34 mouse cellular contexts compared by ENCODE assay signal in genomic region chr7:67994346-67994858, GRCm38 (mm10). TPM values are rescaled to one million over a fixed set of nuclear protein-coding genes. Genes with fewer than 3 reads are reported as not detected.
DNase-seq lines count a peak whose midpoint lies in the region; ATAC-seq lines count a peak whose summit lies in the region.
"Had no signal": no experiment of that assay in that cellular context is flagged by ENCODE, and none has a peak within 500 bp of the region (broad histone marks: within the 10 kb centered on the region; RNA-seq: fewer than 3 reads in every experiment).

No protein-coding gene starts in this region.

- H3K9me3 ChIP-seq in midbrain, embryonic 10.5 days (replicated peaks): no peaks in the 10 kb centered on the region
- H3K9me3 ChIP-seq in midbrain, embryonic 13.5 days: no peaks in the 10 kb centered on the region
- no peaks in the 10 kb centered on the region for H3K9me3 ChIP-seq in forebrain, embryonic 11.5 days (ENCODE audit: control insufficient read depth, low read length)
- H3K9me3 ChIP-seq: forebrain, embryonic 12.5 days; hindbrain, embryonic 13.5 days; limb, embryonic 12.5 days; liver, embryonic 15.5 days; midbrain, embryonic 12.5 days; neural tube, embryonic 15.5 days had no signal

- no peaks in the 10 kb centered on the region for H3K27me3 ChIP-seq in midbrain, embryonic 10.5 days (ENCODE audit: low read depth, poor library complexity, severe bottlenecking)
- H3K27me3 ChIP-seq in midbrain, embryonic 13.5 days: no peaks in the 10 kb centered on the region
- no peaks in the 10 kb centered on the region for H3K27me3 ChIP-seq in forebrain, embryonic 11.5 days (ENCODE audit: control insufficient read depth, insufficient read depth, low read length)
- H3K27me3 ChIP-seq: forebrain, embryonic 12.5 days; hindbrain, embryonic 13.5 days; limb, embryonic 12.5 days; midbrain, embryonic 12.5 days; neural tube, embryonic 15.5 days; Patski had no signal

- no peak for DNase-seq in midbrain, embryonic 10.5 days (ENCODE audit: low spot score)
- DNase-seq in 416B (ENCODE audit: low read depth): peak; percentile 38
- no peak for DNase-seq in forebrain, embryonic 11.5 days (ENCODE audit: low spot score)
- no peak for DNase-seq in neural tube, embryonic 10.5 days (ENCODE audit: extremely low spot score, low spot score)
- DNase-seq in urinary bladder, postnatal 25 days (ENCODE audit: low spot score): no peak
- DNase-seq: adrenal gland, postnatal 14 days; cerebellum, adult 11-12 months; cerebellum, adult 9-11 months; embryo, embryonic 11 days; forebrain, postnatal 0 days; gastrocnemius, postnatal 14 days; heart, adult 18-20 months; heart, postnatal 4 days; kidney, adult 11 months; kidney, postnatal 14 days; layer of hippocampus, adult 9-11 months; lung, embryonic 14.5 days; lung, postnatal 14 days; retina, postnatal 1 day; right cerebral cortex, postnatal 25 days had no signal

- H3K4me3 ChIP-seq in midbrain, embryonic 10.5 days: no peak overlapping the region
- H3K4me3 ChIP-seq in midbrain, embryonic 13.5 days (replicated peaks): no peak overlapping the region
- H3K4me3 ChIP-seq in forebrain, embryonic 11.5 days (ENCODE audit: low read depth, low read length): no peak overlapping the region
- H3K4me3 ChIP-seq: erythroblast, embryonic 14.5 days; forebrain, embryonic 12.5 days; hindbrain, embryonic 13.5 days; limb, embryonic 12.5 days; liver, embryonic 15.5 days; midbrain, embryonic 12.5 days; neural tube, embryonic 15.5 days had no signal

- H3K36me3 ChIP-seq in midbrain, embryonic 10.5 days: no peaks in the 10 kb centered on the region
- no peaks in the 10 kb centered on the region for H3K36me3 ChIP-seq in midbrain, embryonic 13.5 days
- H3K36me3 ChIP-seq in forebrain, embryonic 11.5 days (ENCODE audit: control insufficient read depth, insufficient read depth, low read length): no peaks in the 10 kb centered on the region
- H3K36me3 ChIP-seq: forebrain, embryonic 12.5 days; G1E; hindbrain, embryonic 13.5 days; limb, embryonic 12.5 days; liver, embryonic 15.5 days; midbrain, embryonic 12.5 days; neural tube, embryonic 15.5 days had no signal

- 89% methylated on average over 7 of the region's 7 CpGs for WGBS in midbrain, embryonic 10.5 days
- 74% methylated on average over 7 of the region's 7 CpGs for WGBS in midbrain, embryonic 13.5 days
- 91% methylated on average over 7 of the region's 7 CpGs for WGBS in forebrain, embryonic 11.5 days

- no peak overlapping the region for H3K4me2 ChIP-seq in midbrain, embryonic 13.5 days (replicated peaks)
- H3K4me2 ChIP-seq in forebrain, embryonic 11.5 days (ENCODE audit: low read depth, low read length, severe bottlenecking): no peak overlapping the region
- H3K4me2 ChIP-seq: forebrain, embryonic 12.5 days; heart, embryonic 11.5 days; hindbrain, embryonic 13.5 days; limb, embryonic 12.5 days; liver, embryonic 15.5 days; lung, embryonic 14.5 days; midbrain, embryonic 12.5 days; neural tube, embryonic 15.5 days had no signal

- H3K9ac ChIP-seq in midbrain, embryonic 13.5 days (replicated peaks): no peak overlapping the region
- H3K9ac ChIP-seq in forebrain, embryonic 11.5 days (ENCODE audit: low read length): no peak overlapping the region
- H3K9ac ChIP-seq: forebrain, embryonic 12.5 days; forebrain, postnatal 0 days; hindbrain, embryonic 13.5 days; limb, embryonic 12.5 days; liver, embryonic 15.5 days; lung, embryonic 14.5 days; midbrain, embryonic 12.5 days; neural tube, embryonic 15.5 days had no signal

- no peak for ATAC-seq in midbrain, embryonic 13.5 days
- peak; percentile 32 for ATAC-seq in CD4-positive, CD25-positive, alpha-beta regulatory T cell, adult 4 months
- ATAC-seq in inflammation-experienced regulatory T-cells, adult 6 months: peak; percentile 28
- ATAC-seq in forebrain, embryonic 11.5 days (replicated peaks; ENCODE audit: low FRiP score): no peak
- ATAC-seq: forebrain, postnatal 0 days; Patski had no signal

- H3K27ac ChIP-seq in midbrain, embryonic 10.5 days (replicated peaks): 0 out of 2 replicates have a peak overlapping the region, but pooled peaks have one; percentile 6
- H3K27ac ChIP-seq in midbrain, embryonic 13.5 days: no peak overlapping the region
- no peak overlapping the region for H3K27ac ChIP-seq in forebrain, embryonic 11.5 days (ENCODE audit: low read depth, low read length)
- H3K27ac ChIP-seq: forebrain, embryonic 12.5 days; hindbrain, embryonic 13.5 days; liver, embryonic 15.5 days; midbrain, embryonic 12.5 days; neural tube, embryonic 15.5 days; stomach, postnatal 0 days had no signal

- peaks cover 47% of the 10 kb centered on the region for H3K4me1 ChIP-seq in midbrain, embryonic 10.5 days
- H3K4me1 ChIP-seq in midbrain, embryonic 13.5 days (replicated peaks): peaks cover 44% of the 10 kb centered on the region
- H3K4me1 ChIP-seq in forebrain, embryonic 11.5 days (replicated peaks; ENCODE audit: control insufficient read depth, insufficient read depth, low read length): no peaks in the 10 kb centered on the region

RNA-seq across cellular contexts. Expression of gene Igf1r, which starts 41.8 kb away (rescaled TPM):
- 17.0 and 21.6 TPM in 2 replicates for polyA plus RNA-seq in midbrain, embryonic 10.5 days (2016; fragmentation: Nextera tagmentation; extraction: Ambion mirVana)
- polyA plus RNA-seq in midbrain, embryonic 13.5 days (2015; fragmentation: Nextera tagmentation; extraction: Ambion mirVana): 28.0 and 31.4 TPM in 2 replicates
- 10 to 100 TPM; 20.0 to 30.4 TPM for polyA plus RNA-seq in CD4-positive, CD25-positive, alpha-beta regulatory T cell, adult 4 months (2017; shearing (Covaris generic))
- 10 to 100 TPM in 2 of 3 experiments, 1 to 10 TPM in 1; 2.5 to 33.9 (median 25.9) TPM for polyA plus RNA-seq in inflammation-experienced regulatory T-cells, adult 6 months (2017; shearing (Covaris generic))
- 17.7 and 18.3 TPM in 2 replicates for polyA plus RNA-seq in forebrain, embryonic 11.5 days (2014; fragmentation: Nextera tagmentation; extraction: Ambion mirVana)

Comparison
In these comparisons a context has a peak if more than half of its experiments do, and no peak if none do; other contexts are left out.
1. ATAC-seq: peak in CD4-positive, CD25-positive, alpha-beta regulatory T cell, adult 4 months (single experiment) and inflammation-experienced regulatory T-cells, adult 6 months (single experiment); none in midbrain, embryonic 13.5 days (single experiment) and forebrain, embryonic 11.5 days (single experiment).